Mouse (Mus musculus) gastrocnemius, postnatal 14 days (tissue): Measurements from ENCODE around the gene Ctdspl. TPM values are rescaled to one million over a fixed set of nuclear protein-coding genes. Genes with fewer than 3 reads are reported as not detected.

Experiments
- DNase-seq: peaks from one replicate; pipeline ENCODE4 v3.0.0; 2021; ENCODE audit warnings: mixed read lengths
- intact Hi-C: fragments of 180-260 bp; cut with DNase I; formaldehyde crosslinking; loops from one replicate; pipeline ENCODE4 v1.15.1; 2025; ENCODE audit warnings: low total_unique reads
- total RNA-seq, 2 experiments: library from RNA; stranded (reverse); gene quantifications; 2 replicates each; pipeline ENCODE4 v1.2.3; 2021

Gene Ctdspl
- total RNA-seq, 2 experiments from 2014 or later = 8.2 to 10.0 TPM

DNA sequence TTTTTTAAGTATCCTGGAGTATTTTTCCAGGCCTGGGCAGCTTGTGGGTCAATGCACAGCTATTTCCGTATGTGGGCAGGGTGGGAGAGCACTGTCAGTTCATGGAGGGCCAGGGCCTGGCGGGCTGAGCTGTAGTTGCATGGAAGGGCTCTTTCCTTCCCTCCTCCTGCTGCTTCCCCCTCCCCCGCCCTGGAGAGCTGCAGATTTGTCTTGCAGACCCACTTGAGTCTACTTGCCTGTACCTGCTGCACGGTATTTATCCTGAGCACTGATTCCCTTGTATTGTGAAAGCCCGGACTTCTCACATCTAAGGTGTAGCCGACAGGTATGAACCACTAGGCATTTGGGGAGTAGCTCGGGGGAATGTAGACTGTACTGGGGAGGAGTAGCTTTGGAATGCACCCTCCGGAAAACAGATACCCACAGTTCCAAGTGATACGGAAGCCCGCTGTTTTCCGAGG lies 49.0 kb downstream of the Ctdspl start:
- no peak for DNase-seq
- intact Hi-C loops = no loop called here

DNA sequence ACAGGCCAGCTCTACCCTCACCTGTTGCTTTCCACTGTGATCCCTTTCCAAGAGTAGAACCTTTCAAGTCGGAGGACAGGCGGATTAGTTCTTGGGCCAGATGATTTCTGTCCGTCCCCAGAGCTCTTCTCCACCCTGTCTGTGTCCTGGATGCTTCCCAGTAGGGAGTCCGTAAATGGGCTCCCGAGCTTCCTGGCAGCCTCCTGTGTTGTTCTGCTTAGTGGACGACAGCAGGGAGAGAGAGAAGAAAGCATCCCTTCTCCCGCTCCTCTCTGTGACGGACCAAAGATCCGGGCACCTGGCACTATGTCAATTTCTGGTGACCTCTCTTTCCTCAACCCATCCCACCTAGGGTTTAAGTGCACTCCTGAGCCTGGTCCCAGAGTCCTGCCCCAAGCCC lies 49.5 kb downstream of the Ctdspl start:
- no peak for DNase-seq
- intact Hi-C loops = no loop called here

DNA sequence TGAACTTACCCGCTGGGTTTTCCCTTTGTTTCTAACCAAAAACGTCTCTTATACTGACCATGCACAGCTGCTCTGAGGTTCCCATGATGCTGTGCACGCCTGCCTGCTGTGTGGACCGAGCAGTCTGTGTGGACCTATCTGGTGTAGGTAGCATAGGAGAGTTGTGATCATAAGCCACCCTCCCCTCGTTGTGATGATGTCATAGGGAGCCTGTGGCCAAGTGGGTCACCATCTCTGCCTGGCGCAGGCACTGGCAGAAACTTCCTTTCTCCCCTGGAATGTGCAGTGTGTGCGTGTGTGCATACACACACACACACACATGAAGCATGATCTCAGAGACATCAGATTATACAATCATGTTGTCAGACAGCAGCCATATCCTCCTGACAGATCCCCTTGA lies 50.3 kb downstream of the Ctdspl start:
- intact Hi-C loops = no loop called here
- no peak for DNase-seq

DNA sequence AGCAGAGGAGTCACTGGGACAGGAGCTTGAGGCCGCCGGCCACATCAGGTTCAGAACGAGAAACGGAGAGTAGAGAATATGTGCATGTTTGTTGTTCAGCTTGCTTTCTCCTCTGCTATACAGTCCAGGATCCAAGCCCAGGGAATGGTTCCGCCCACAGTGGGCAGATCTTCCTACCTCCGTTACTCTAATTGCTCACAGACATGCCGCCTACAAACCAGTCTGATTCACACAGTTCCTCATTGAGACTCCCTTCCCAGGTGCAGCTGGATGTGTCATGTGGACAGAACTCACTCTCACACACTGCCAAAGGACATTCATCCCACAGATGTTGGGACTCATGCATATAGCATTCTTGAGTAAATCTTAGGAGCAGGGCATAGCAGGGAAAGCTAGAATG lies 51.2 kb downstream of the Ctdspl start:
- intact Hi-C loops = no loop called here
- no peak for DNase-seq

DNA sequence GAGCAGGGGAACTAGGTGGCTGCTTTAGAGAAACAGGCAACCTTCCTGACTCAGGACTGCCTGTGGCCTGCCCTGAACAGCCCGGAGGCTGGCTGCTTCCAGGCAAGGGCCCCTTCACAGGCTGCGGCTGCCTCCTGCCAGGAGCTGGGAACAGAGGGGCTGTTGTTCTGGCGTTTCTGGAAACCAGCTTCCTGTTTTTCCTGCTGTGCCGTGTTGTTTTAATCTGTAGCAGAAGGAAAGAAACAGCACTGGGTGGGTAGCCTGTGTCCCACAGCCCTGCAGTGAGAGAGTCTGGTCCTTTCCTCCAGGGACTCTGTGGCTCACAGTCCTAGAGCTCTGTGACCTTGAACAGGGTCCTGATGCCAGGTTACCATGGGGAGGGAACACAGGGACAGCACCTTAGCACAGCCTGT lies 54.2 kb downstream of the Ctdspl start:
- intact Hi-C loops = no loop called here

DNA sequence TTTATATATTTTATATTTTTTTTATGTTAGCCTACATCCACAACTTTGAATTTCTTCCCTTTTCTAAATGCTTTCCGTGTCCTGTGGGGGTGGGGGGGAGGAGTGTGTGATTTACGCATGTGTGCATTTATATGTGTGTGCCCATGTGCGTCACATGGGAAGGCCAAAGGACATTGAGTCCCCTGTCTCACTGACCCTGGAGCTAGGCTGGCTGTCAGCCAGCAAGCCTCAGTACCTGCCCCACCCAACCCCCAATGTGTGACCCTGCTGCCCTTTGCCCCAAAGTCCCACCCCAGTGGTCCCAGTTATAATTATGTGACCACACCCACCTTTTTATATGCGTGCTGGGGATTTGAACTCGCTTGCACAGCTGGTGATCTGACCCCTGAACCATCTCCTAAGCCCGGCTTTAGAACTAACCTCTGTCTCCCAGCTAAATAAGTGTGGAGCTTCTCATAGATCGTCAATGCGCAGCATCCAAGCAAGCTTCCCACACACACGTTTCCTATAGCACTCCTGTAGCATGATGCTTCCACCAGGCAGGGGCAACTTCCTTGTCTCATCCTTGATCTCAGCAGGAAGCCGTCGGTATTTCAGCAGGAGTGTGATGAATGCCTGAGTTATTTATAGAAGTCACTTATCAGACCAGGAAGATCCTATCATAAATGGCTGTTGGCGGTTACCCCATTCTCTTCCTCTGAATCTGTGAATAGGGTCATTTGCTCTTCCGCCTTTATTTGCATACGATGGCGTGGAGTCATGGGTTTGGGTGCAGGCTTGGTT lies 58.6 kb downstream of the Ctdspl start:
- no peak for DNase-seq
- intact Hi-C loops = no loop called here

More for the DNA sequence above, 54.2 kb downstream of the Ctdspl start:
- DNase-seq = no peak

DNA sequence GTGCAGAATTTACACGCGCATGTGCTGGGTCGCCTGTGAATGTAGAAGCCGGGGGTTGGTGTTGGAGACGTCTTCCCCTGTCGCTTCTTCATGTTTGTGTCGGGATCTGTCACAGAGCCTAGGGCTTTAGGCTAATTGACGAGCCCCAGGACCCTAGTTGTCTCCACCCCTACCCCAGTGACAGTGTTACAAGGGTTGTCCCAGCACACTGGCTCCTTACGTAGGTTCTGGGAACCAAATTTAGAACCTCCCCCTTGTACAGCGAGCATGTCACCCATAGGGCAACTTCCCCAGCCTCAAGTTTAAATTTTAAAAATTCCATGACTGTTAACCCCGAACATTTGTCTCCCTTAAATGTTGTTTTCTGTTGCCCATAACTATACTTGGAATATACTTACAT lies 60.0 kb downstream of the Ctdspl start:
- no peak for DNase-seq
- intact Hi-C loops = no loop called here

DNA sequence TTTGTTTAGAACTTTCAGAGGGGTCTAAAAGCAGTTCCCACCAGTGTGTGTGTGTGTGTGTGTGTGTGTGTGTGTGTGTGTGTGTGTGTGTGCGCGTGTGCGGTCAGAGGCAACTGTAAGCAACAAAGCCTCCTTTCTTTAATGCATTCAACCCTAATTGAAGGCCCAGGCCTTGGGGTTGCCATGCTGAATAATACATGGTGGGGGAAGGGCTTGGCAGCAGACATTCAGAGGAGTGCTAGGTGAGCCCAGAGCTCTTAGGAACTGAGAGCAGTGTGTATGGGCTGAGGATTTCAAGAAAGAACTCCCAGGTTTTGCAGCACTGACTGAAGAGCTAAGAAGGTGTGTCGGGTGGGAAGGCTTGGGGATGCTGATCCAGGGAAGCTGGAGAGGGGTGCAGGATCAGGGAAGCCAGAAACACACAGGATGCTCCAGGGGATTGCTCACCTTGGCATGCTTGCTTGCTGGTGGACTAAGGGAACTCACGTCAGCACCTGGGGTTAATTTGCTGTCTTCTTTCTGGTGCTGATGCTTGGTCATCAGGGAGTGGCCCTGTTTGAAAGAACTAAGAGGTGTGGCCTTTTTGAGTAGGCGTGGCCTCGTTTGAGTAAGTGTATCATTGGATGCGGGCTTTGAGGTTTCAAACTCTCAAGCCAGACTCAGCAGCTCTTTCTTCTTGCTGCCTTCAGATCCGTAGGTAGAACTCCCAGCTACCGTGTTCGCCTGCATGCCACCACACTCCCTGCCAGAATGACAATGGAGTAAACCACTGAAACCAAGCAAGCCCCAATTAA lies 62.7 kb downstream of the Ctdspl start:
- no peak for DNase-seq
- intact Hi-C loops = no loop called here

DNA sequence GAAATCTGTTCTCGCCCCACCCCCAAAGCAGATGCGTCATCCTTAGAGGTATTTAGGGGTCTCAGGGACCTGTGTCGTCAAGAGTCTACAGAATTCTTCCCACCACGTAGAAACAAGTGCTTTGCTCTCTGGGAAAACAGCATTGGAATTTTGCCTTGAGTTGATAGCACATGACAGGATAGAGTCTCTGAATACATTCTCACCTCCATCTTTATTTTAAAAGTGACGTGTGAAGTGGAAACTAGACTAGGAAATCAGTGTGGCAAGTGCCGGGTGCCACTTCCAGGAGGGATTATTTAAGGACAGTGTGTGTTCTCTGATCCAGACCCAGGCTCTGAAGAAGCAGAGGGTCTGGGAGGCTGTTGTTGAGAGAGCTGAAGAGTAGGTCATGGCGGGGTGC lies 64.2 kb downstream of the Ctdspl start:
- intact Hi-C loops = loop anchor here (5.0 kb wide), 1 partner anchor 63 kb away; the partner anchor contains the start of gene Ctdspl
- DNase-seq = no peak

DNA sequence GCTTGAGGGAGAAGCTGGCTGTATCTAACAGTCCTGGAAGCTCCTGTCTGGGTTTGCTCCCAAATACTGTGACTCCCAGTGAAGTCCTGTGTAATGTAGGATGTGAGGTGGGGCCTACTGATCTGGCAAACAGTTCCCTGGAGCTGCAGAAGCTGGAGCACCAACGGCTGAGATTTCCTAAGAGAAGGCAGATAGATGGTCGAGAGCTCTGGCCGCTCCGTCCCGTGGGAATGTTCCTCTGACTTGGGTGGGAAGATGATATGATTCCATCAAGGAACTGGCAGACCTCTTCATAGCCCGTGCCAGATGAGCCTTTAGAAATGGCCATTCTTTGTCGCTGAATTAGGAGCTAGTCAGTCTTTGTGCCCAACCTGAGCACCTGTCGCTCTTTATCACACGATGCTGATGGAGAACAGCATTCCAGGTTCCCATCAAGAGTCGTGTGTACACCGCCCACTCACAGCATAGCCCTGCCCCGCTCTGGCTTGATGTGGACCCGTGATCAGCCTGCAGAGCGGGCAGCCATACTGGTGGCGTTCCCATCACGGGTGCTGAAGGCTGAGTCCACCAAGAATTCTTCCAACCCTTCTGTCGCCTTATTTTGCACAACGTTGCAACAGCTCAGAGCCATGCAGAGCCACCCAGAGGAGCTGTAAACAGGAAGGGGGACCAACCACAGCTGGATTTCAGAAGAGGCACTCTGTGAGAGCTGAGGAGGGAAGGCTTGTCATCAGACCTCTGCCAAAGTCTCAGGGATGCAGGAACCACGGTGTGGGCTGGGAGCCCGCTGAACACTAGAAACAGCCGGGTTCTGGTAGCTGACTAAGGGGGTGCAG lies 65.7 kb downstream of the Ctdspl start:
- DNase-seq = no peak
- intact Hi-C loops = loop anchor here (5.0 kb wide), 1 partner anchor 65 kb away; the partner anchor contains the start of gene Ctdspl

DNA sequence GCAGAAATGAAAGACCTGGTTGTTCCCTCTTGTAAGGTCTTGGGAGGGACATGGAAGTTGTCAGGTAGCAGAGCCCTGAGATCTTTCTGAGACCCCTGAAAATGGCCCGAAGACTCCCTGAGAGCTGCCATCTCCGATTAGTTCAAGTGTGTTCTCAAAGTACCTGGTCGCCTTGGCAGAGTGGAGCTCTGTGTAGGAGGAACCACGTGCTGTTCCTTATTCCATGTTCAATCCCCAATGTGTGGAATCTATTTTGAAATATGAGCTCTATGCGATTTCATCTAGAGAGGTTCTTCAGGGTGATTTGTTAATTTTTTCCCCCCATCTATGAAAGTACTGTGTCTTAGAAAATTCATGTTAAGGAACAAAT lies 66.3 kb downstream of the Ctdspl start:
- DNase-seq = no peak
- intact Hi-C loops = loop anchor here (5.0 kb wide), 1 partner anchor 65 kb away; the partner anchor contains the start of gene Ctdspl

DNA sequence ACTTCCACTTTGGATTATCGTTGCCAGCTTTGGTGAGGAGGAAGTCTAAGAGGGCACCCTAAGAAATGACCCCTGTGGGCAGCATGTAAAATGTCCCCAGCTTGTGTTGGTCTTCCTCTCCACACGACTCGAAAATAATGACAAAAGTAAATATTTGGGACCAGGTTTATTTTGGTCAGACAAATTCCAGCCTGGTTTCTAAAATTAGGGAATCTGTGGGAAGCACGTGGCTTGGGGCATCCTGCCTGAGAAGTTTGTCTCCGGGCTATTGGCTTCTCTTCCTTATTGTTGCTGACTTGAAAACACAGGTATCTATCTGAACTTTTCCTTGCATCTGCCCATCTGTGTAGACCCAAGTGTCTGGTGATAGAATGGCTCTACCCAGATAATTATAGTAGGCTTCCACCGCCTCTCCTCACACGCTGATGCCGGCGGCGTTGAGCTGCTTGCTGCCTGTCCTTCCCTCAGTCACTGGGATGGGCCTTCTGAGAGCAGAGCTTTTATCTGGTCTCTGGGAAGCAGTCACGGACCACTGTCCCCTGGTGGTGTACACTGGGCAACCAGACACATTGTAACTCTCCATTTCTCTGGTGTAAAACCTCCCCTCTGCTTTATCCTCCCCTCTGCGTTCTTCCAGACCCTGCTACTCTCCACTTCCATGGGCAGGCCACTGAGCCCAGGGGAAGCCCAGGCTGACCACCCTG lies 68.4 kb downstream of the Ctdspl start:
- intact Hi-C loops = loop anchor here (5.0 kb wide), 1 partner anchor 67 kb away; the partner anchor contains the start of gene Ctdspl
- DNase-seq = no peak

DNA sequence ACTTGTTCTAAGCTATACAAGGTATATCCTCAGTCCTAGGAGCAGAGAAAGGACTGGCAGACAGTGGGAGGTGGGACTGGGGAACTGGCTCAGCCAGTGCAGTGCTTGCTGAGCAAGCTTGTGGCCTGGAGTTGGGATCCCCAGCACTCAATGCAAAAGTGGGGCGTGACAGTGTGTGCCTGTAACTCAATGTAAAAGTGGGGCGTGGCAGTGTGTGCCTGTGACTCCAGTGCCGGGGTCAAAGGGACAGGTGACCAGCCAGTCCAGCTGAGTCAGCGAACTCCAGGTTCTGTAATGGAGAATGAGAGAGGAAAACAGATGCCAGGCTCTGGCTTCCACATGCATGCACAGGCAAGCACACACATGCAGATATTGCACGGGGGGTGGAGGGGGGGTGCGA lies 69.3 kb downstream of the Ctdspl start:
- no peak for DNase-seq
- intact Hi-C loops = no loop called here

DNA sequence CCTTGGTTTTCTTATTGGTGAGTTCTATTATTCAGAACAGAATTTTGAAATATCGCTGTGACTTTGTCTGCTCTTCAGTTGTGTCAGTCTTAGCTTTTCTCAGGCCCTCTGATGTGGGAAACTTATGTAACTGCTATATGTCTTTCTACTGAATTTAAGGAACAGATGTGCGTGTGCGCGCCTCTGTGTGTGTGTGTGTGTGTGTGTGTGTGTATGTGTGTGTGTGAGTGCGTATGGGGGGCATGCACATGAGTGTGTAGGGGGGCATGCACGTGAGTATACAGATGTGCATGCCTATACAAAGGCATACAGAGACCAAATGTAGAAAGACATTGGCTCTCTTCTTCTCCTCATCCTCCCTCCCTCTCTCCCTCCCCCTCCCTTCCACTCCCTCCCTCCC lies 71.0 kb downstream of the Ctdspl start:
- intact Hi-C loops = no loop called here
- DNase-seq = no peak

DNA sequence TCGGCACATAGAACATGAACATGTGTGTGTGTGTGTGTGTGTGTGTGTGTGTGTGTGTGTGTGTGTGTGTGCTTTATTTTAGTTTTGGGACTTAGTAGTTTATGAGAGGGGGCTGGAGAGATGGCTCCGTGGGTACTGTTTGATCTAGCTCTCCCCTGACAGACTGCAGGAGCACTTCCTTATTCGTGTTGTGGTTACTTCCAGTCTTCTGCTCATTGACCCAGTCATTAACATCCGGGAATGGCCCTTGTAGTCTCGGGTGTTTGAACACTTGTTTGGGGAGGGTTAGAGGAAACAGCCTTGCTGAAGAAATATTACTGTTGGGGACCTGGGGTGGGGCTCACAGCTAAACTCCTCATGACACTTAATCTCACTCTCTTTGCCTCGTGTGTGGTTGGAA lies 73.9 kb downstream of the Ctdspl start:
- DNase-seq = no peak
- intact Hi-C loops = no loop called here

DNA sequence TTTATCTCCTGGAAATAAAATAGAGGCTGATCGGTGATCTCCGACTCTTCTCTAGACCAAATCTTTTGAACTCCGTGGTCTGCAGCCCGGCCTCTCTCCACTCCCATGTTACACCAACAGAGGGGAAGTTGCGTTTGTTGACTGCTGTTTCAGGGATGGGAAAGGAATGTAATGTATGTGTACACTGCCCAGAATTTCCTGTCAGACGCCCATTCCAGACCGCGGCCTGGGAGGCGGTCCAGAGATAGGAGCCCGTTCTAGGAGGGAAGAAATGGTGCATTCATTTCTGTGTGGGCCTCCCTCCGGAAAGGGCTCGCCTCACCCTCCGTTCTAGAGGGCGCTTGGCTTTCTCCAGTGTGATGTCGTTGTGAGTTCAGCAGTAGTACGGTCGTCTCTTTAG lies 76.0 kb downstream of the Ctdspl start:
- DNase-seq = no peak
- intact Hi-C loops = no loop called here

DNA sequence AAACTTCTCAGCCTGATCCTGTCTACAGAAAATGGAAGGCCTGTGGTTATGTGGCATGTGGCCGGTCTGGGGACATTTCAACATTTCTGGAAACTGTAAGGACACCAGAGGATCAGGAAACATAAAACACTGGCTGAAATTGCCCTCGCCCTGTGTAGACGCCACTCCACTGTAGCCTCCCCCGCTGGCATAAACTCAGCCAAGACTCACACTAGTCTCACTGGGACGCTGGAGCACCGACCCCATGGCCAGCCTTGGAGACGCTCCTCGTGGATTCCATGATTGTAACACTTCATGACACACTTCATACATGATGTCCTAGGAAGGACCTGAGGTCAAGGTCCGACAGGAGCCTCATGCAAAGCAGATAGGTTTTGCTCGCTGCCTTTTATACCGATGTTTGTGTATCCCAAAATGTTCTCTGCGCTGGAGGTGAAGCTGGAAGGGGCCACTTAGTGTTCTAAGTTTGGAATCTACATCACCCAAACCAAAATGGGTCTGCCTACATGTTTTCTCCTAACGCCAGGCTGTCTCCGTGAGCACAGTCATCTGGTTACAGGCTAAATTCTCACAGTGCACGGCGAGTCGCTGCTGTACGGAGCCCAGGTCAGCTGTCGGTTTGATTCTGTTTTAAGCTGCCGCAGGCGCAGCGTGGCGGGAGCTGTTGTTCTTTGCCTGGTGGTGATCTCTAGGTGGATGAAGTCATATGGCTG lies 77.9 kb downstream of the Ctdspl start:
- intact Hi-C loops = no loop called here
- DNase-seq = no peak

DNA sequence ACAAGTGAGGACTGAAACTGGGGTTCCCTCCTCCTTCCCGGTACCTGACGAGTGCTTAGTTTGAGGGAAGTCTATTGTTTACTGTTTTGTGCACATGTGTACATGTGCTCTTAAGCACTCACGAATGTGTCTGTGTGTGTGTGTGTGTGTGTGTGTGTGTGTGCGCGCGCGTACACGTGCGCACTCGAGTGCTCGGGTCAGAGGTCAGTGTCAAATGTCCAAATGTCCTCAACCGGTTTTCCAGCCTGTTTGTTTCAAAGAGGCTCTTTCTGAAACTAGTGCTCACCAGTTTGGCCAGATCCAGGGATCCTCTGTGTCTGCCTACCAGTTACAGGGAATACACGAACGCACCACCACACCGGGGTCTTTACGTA lies 78.4 kb downstream of the Ctdspl start:
- no peak for DNase-seq
- intact Hi-C loops = no loop called here
